Mouse (Mus musculus) left cerebral cortex, postnatal 25 days (tissue): ENCODE measurements at regions not wholly inside any gene's neighbourhood (a gene's known extent, or its start where the extent isn't known, plus 50 kb on each side); places are given as distances from the start of the nearest gene placed in this dataset.
A peak's percentile ranks its signal among the peaks of the same experiment; 100 is the strongest.

Experiments used
- DNase-seq, 2 experiments: peaks; one replicate each; pipeline ENCODE4 v3.0.0; 2022; ENCODE audit warnings: low spot score in 2 of 2, mixed read lengths in 1 of 2
- intact Hi-C: fragments of 180-260 bp; cut with DNase I; formaldehyde crosslinking; loops from one replicate; pipeline ENCODE4 v1.15.1; 2025

GRCm38 (mm10) chr14:102884539-102885239, 97.7 kb downstream of the Kctd12 start:
- intact Hi-C loops: loop anchor here (5.0 kb wide), 1 partner anchor 98 kb away; the partner anchor contains the start of gene Kctd12
- no peak for DNase-seq

GRCm38 (mm10) chr14:102883344-102884122, 98.9 kb downstream of the Kctd12 start:
- intact Hi-C loops: loop anchor here (5.0 kb wide), 1 partner anchor 99 kb away; the partner anchor contains the start of gene Kctd12
- DNase-seq: peak in 1 of 2 experiments; percentile 45

- DNase-seq: no peak
- intact Hi-C loops: loop anchor here (5.0 kb wide), 1 partner anchor 100 kb away; the partner anchor contains the start of gene Kctd12
Observed at GRCm38 (mm10) chr14:102882281-102882680, 100.2 kb downstream of the Kctd12 start.

- peak in 1 of 2 experiments; percentile 19 for DNase-seq
- intact Hi-C loops: loop anchor here (5.0 kb wide), 1 partner anchor 102 kb away; the partner anchor contains the start of gene Kctd12
Observed at GRCm38 (mm10) chr14:102880658-102881083, 101.8 kb downstream of the Kctd12 start.

- intact Hi-C loops: no loop called here
- DNase-seq: peak in 1 of 2 experiments; percentile 63
Observed at GRCm38 (mm10) chr14:102878572-102878971, 103.9 kb downstream of the Kctd12 start.

- no peak for DNase-seq
- intact Hi-C loops: no loop called here
Observed at GRCm38 (mm10) chr14:102868160-102868559, 114.3 kb downstream of the Kctd12 start.

GRCm38 (mm10) chr14:102867697-102868096, 114.7 kb downstream of the Kctd12 start:
- intact Hi-C loops: no loop called here
- no peak for DNase-seq

GRCm38 (mm10) chr14:102866511-102866910, 115.9 kb downstream of the Kctd12 start:
- DNase-seq: no peak
- intact Hi-C loops: no loop called here

- intact Hi-C loops: no loop called here
- DNase-seq: no peak
Observed at GRCm38 (mm10) chr14:102861694-102862093, 120.7 kb downstream of the Kctd12 start.

GRCm38 (mm10) chr14:102859361-102859871, 123.0 kb downstream of the Kctd12 start:
- intact Hi-C loops: no loop called here
- no peak for DNase-seq

- no peak for DNase-seq
- intact Hi-C loops: no loop called here
Observed at GRCm38 (mm10) chr14:102855264-102855840, 127.1 kb downstream of the Kctd12 start.

- intact Hi-C loops: no loop called here
- DNase-seq: no peak
Observed at GRCm38 (mm10) chr14:102843700-102844099, 138.7 kb downstream of the Kctd12 start.

- intact Hi-C loops: no loop called here
- no peak for DNase-seq
Observed at GRCm38 (mm10) chr14:102837602-102838001, 144.8 kb downstream of the Kctd12 start.

GRCm38 (mm10) chr14:102835118-102835769, 147.2 kb downstream of the Kctd12 start:
- intact Hi-C loops: no loop called here
- DNase-seq: no peak

GRCm38 (mm10) chr14:102828442-102828841, 154.0 kb downstream of the Kctd12 start:
- intact Hi-C loops: no loop called here
- no peak for DNase-seq

GRCm38 (mm10) chr14:102827756-102828384, 154.6 kb downstream of the Kctd12 start:
- intact Hi-C loops: no loop called here
- DNase-seq: no peak

- no peak for DNase-seq
- intact Hi-C loops: no loop called here
Observed at GRCm38 (mm10) chr14:102825525-102825924, 156.9 kb downstream of the Kctd12 start.

- intact Hi-C loops: no loop called here
- no peak for DNase-seq
Observed at GRCm38 (mm10) chr14:102820663-102821062, 161.8 kb downstream of the Kctd12 start.

GRCm38 (mm10) chr14:102811678-102812081, 170.8 kb downstream of the Kctd12 start:
- DNase-seq: peak in 1 of 2 experiments; percentile 2
- intact Hi-C loops: no loop called here
